Mouse (Mus musculus) 3T3-L1 (cell line): Measurements from ENCODE around the gene Tyms.
"Not testable (repeated sequence)": the region's sequence is repeated elsewhere in the genome, so short reads cannot be mapped to it uniquely, and the experiment has no call there.

Experiments
- DNase-seq: peaks from one replicate; pipeline ENCODE4 v3.0.0-alpha.2; 2015; ENCODE audit warnings: low read depth, low spot score

Gene Tyms

GRCm38 (mm10) chr5:30103340-30103739 lies 29.9 kb upstream of the Tyms start:
- no peak for DNase-seq

GRCm38 (mm10) chr5:30098260-30098659 lies 24.8 kb upstream of the Tyms start:
- no peak for DNase-seq

- no peak for DNase-seq
Observed at GRCm38 (mm10) chr5:30095731-30096130, 22.3 kb upstream of the Tyms start.

- no peak for DNase-seq
Observed at GRCm38 (mm10) chr5:30094399-30094798, 21.0 kb upstream of the Tyms start.

- DNase-seq, result no peak
Observed at GRCm38 (mm10) chr5:30092701-30093100, 19.3 kb upstream of the Tyms start.

GRCm38 (mm10) chr5:30072377-30072776 lies 1.0 kb downstream of the Tyms start:
- DNase-seq, result peak; percentile 23

GRCm38 (mm10) chr5:30071677-30072076 lies 1.7 kb downstream of the Tyms start:
- DNase-seq, result no peak

GRCm38 (mm10) chr5:30067726-30068125 lies 5.7 kb downstream of the Tyms start:
- no peak for DNase-seq

GRCm38 (mm10) chr5:30059607-30060006 lies 13.8 kb downstream of the Tyms start:
- DNase-seq, result not testable (repeated sequence)

- no peak for DNase-seq
Observed at GRCm38 (mm10) chr5:30058216-30058731, 15.1 kb downstream of the Tyms start.

GRCm38 (mm10) chr5:30039841-30040240 lies 33.6 kb downstream of the Tyms start:
- DNase-seq, result not testable (repeated sequence)

- not testable (repeated sequence) for DNase-seq
Observed at GRCm38 (mm10) chr5:30039324-30039723, 34.1 kb downstream of the Tyms start.

GRCm38 (mm10) chr5:30037111-30037510 lies 36.3 kb downstream of the Tyms start:
- not testable (repeated sequence) for DNase-seq

- not testable (repeated sequence) for DNase-seq
Observed at GRCm38 (mm10) chr5:30035862-30036261, 37.6 kb downstream of the Tyms start.

GRCm38 (mm10) chr5:30014580-30014979 lies 58.8 kb downstream of the Tyms start:
- peak; percentile 83 for DNase-seq

- DNase-seq, result peak; percentile 98
Observed at GRCm38 (mm10) chr5:30012726-30013503, 60.5 kb downstream of the Tyms start, which contains the start of gene Il6. Gene Il6 (plus strand): TSS chr5:30013114.
